ENCODE assay signal across 17 mouse cellular contexts in the genomic region with DNA sequence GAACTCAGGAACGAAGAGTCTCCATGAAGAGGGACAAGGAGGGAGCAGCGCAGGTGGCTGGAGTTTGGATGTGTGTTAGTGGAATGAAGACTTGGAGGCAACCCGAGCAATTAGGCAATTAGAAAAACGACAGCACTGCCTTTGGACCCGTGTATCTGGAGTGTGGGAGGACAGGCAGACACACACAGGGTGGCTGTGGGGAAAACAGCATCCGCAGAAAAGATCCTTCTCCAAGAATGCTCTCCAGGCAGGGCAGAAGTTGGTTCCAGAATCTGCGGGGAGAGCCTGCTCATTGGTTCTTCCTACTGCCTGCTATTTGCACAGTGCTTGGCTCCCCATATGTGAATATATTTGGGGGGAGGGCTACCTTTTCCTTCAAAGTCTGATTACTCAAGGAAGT.
"Had no signal": no experiment of that assay in that cellular context is flagged by ENCODE, and none has a peak within 500 bp of the region (broad histone marks: within the 10 kb centered on the region; RNA-seq: fewer than 3 reads in every experiment).

No protein-coding gene starts in this region.

- H3K27ac ChIP-seq: intestine, embryonic 15.5 days; limb, embryonic 15.5 days; liver, embryonic 12.5 days; macrophage; midbrain, embryonic 12.5 days; neural tube, embryonic 13.5 days; stomach, embryonic 15.5 days had no signal

- DNase-seq: kidney, adult 18-20 months; kidney, postnatal 14 days; lung, embryonic 14.5 days; lung, postnatal 10 days; retina, postnatal 1 day; right cerebral cortex, postnatal 4 days; thymus, adult 2 months; thymus, postnatal 25 days had no signal

- H3K4me1 ChIP-seq: intestine, embryonic 15.5 days; limb, embryonic 15.5 days; liver, embryonic 12.5 days; megakaryocyte, embryonic 14.5 days; midbrain, embryonic 12.5 days; neural tube, embryonic 13.5 days; stomach, embryonic 15.5 days had no signal

- H3K27me3 ChIP-seq: intestine, embryonic 15.5 days; limb, embryonic 15.5 days; liver, embryonic 12.5 days; megakaryocyte, embryonic 14.5 days; midbrain, embryonic 12.5 days; neural tube, embryonic 13.5 days; stomach, embryonic 15.5 days had no signal

- H3K9me3 ChIP-seq: intestine, embryonic 15.5 days; limb, embryonic 15.5 days; liver, embryonic 12.5 days; megakaryocyte, embryonic 14.5 days; midbrain, embryonic 12.5 days; neural tube, embryonic 13.5 days; stomach, embryonic 15.5 days had no signal

- ATAC-seq: intestine, embryonic 15.5 days; liver, embryonic 12.5 days; midbrain, embryonic 16.5 days had no signal

- H3K4me2 ChIP-seq: intestine, embryonic 15.5 days; limb, embryonic 15.5 days; liver, embryonic 12.5 days; lung, embryonic 14.5 days; midbrain, embryonic 12.5 days; neural tube, embryonic 13.5 days; stomach, embryonic 15.5 days had no signal

- H3K4me3 ChIP-seq: intestine, embryonic 15.5 days; limb, embryonic 15.5 days; liver, embryonic 12.5 days; megakaryocyte, embryonic 14.5 days; midbrain, embryonic 12.5 days; neural tube, embryonic 13.5 days; stomach, embryonic 15.5 days had no signal

- H3K36me3 ChIP-seq: intestine, embryonic 15.5 days; limb, embryonic 15.5 days; liver, embryonic 12.5 days; midbrain, embryonic 12.5 days; neural tube, embryonic 13.5 days; stomach, embryonic 15.5 days had no signal

- H3K9ac ChIP-seq: intestine, embryonic 15.5 days; limb, embryonic 15.5 days; liver, embryonic 12.5 days; lung, embryonic 14.5 days; midbrain, embryonic 12.5 days; neural tube, embryonic 13.5 days; stomach, embryonic 15.5 days had no signal
